Mouse (Mus musculus): ENCODE data around the gene Fshb. TPM values are rescaled to one million over a fixed set of nuclear protein-coding genes. Genes with fewer than 3 reads are reported as not detected.
A peak's percentile ranks its signal among the peaks of the same experiment; 100 is the strongest.

The Fshb gene
- total and polyA plus RNA-seq, 3 experiments, result not detected

GRCm38 (mm10) chr2:107083071-107083885 lies 23.8 kb upstream of the Fshb start:
- H3K27ac ChIP-seq (ENCODE audit: control insufficient read depth, low read depth, low read length), result no peak overlapping the region
- H3K79me2 ChIP-seq (ENCODE audit: control insufficient read depth, insufficient read depth, low read length, poor library complexity), result no peaks in the 10 kb centered on the region
- H3K36me3 ChIP-seq (ENCODE audit: control insufficient read depth in 1 of 2, insufficient read depth in 2 of 2, low read length in 2 of 2), result no peaks in the 10 kb centered on the region
- no peak overlapping the region for H3K9ac ChIP-seq (ENCODE audit: control insufficient read depth, low read depth, low read length, poor library complexity, severe bottlenecking)
- H3K9me3 ChIP-seq (replicated peaks; ENCODE audit: insufficient read depth, low read length), result no peaks in the 10 kb centered on the region
- TF ChIP-seq MYB (IDR thresholded peaks at IDR 0.05; ENCODE audit: low read depth, low read length) (no peak), NELFE (IDR thresholded peaks at IDR 0.05; ENCODE audit: low read depth, low read length) (no peak), GABPA (IDR thresholded peaks at IDR 0.05; ENCODE audit: low read depth, low read length) (no peak), ETS1 (IDR thresholded peaks at IDR 0.05; ENCODE audit: low read depth, low read length) (no peak), BHLHE40 (IDR thresholded peaks at IDR 0.05; ENCODE audit: borderline replicate concordance, low read depth, low read length) (0 out of 2 replicates have a peak, but pooled peaks have one; percentile 30), E2F4 (IDR thresholded peaks at IDR 0.05; ENCODE audit: borderline replicate concordance, low read depth, low read length) (no peak), MAZ (IDR thresholded peaks at IDR 0.05; ENCODE audit: low read depth, low read length) (no peak), CHD1 (IDR thresholded peaks at IDR 0.05; ENCODE audit: low read depth, low read length) (no peak), RAD21 (IDR thresholded peaks at IDR 0.05; ENCODE audit: low read depth, low read length) (peak; percentile 97), ZNF384 (IDR thresholded peaks at IDR 0.05; ENCODE audit: low read depth, low read length) (no peak), TCF12 (IDR thresholded peaks at IDR 0.05; ENCODE audit: low read depth, low read length) (no peak), SMC3 (IDR thresholded peaks at IDR 0.05; ENCODE audit: low read depth, low read length) (peak; percentile 99), POLR2A (IDR thresholded peaks at IDR 0.05; ENCODE audit: control insufficient read depth in 1 of 2, insufficient read depth in 1 of 2, low read depth in 1 of 2, low read length in 2 of 2, poor library complexity in 1 of 2) (no peak), EP300 (IDR thresholded peaks at IDR 0.05; ENCODE audit: low read depth in 1 of 2, low read length in 2 of 2) (no peak), CTCF (IDR thresholded peaks at IDR 0.05 in 2 of 3, conservative IDR thresholded peaks at IDR 0.05 in 1 of 3; ENCODE audit: control insufficient read depth in 1 of 3, insufficient read depth in 1 of 3, low read depth in 2 of 3, low read length in 3 of 3, poor library complexity in 1 of 3, severe bottlenecking in 1 of 3) (peak; percentile 77 to 96 (median 85)), MXI1 (IDR thresholded peaks at IDR 0.05; ENCODE audit: low read depth, low read length) (no peak), MYC (IDR thresholded peaks at IDR 0.05; ENCODE audit: low read depth, low read length) (no peak), KAT2A (conservative IDR thresholded peaks at IDR 0.05; ENCODE audit: low read depth, low read length) (no peak), ZC3H11A (IDR thresholded peaks at IDR 0.05; ENCODE audit: low read depth, low read length) (peak; percentile 97)
- no peaks in the 10 kb centered on the region for H3K4me1 ChIP-seq (ENCODE audit: control insufficient read depth in 1 of 2, insufficient read depth in 2 of 2, low read length in 2 of 2)
- peak; percentile 73 for DNase-seq (ENCODE audit: low read depth, low spot score)
- no peak overlapping the region for H3K4me3 ChIP-seq (ENCODE audit: control insufficient read depth in 1 of 2, insufficient read depth in 1 of 2, low read depth in 2 of 2, low read length in 2 of 2)
- peaks cover 0 to 3% of the 10 kb centered on the region in 2 experiments; a peak in 2 of 4 replicates for H3K27me3 ChIP-seq (ENCODE audit: control insufficient read depth in 1 of 2, insufficient read depth in 2 of 2, low read length in 2 of 2)

- no peak overlapping the region for H3K9ac ChIP-seq (ENCODE audit: control insufficient read depth, low read depth, low read length, poor library complexity, severe bottlenecking)
- no peak overlapping the region for H3K27ac ChIP-seq (ENCODE audit: control insufficient read depth, low read depth, low read length)
- no peaks in the 10 kb centered on the region for H3K9me3 ChIP-seq (replicated peaks; ENCODE audit: insufficient read depth, low read length)
- H3K4me1 ChIP-seq (ENCODE audit: control insufficient read depth in 1 of 2, insufficient read depth in 2 of 2, low read length in 2 of 2), result no peaks in the 10 kb centered on the region
- DNase-seq (ENCODE audit: low read depth, low spot score), result no peak
- H3K36me3 ChIP-seq (ENCODE audit: control insufficient read depth in 1 of 2, insufficient read depth in 2 of 2, low read length in 2 of 2), result no peaks in the 10 kb centered on the region
- TF ChIP-seq POLR2A (IDR thresholded peaks at IDR 0.05; ENCODE audit: control insufficient read depth in 1 of 2, insufficient read depth in 1 of 2, low read depth in 1 of 2, low read length in 2 of 2, poor library complexity in 1 of 2), result no peak
- no peak for TF ChIP-seq MYC (IDR thresholded peaks at IDR 0.05; ENCODE audit: low read depth, low read length)
- H3K79me2 ChIP-seq (ENCODE audit: control insufficient read depth, insufficient read depth, low read length, poor library complexity), result no peaks in the 10 kb centered on the region
- no peaks in the 10 kb centered on the region; a peak in 2 of 4 replicates for H3K27me3 ChIP-seq (ENCODE audit: control insufficient read depth in 1 of 2, insufficient read depth in 2 of 2, low read length in 2 of 2)
- no peak overlapping the region for H3K4me3 ChIP-seq (ENCODE audit: control insufficient read depth in 1 of 2, insufficient read depth in 1 of 2, low read depth in 2 of 2, low read length in 2 of 2)
These were observed 3.8 kb upstream of the Fshb start for GRCm38 (mm10) chr2:107063260-107063659.

Data from MEL (cell line).